In genomic region chr5:134530830-134531229, GRCm38 (mm10) we compare ENCODE assay signal across 9 mouse cellular contexts. TPM values are rescaled to one million over a fixed set of nuclear protein-coding genes. Genes with fewer than 3 reads are reported as not detected.
A peak's percentile ranks its signal among the peaks of the same experiment; 100 is the strongest.
DNase-seq lines count a peak whose midpoint lies in the region; ATAC-seq lines count a peak whose summit lies in the region.
"Had no signal": no experiment of that assay in that cellular context is flagged by ENCODE, and none has a peak within 500 bp of the region (broad histone marks: within the 10 kb centered on the region; RNA-seq: fewer than 3 reads in every experiment).

No protein-coding gene starts in this region.

- DNase-seq in adrenal gland, postnatal 10 days: peak; percentile 79
- DNase-seq in frontal cortex, postnatal 10 days (ENCODE audit: low spot score in 2 of 2): peak; percentile 69 to 75
- DNase-seq in left cerebral cortex, adult 11 months (ENCODE audit: low spot score): peak; percentile 68
- DNase-seq in right cerebral cortex, postnatal 25 days: peak; percentile 55
- no peak for DNase-seq in kidney, adult 11 months
- no peak for DNase-seq in T-cell, adult 2 months (ENCODE audit: low spot score)

- H3K4me3 ChIP-seq in forebrain, embryonic 15.5 days: no peak overlapping the region
- H3K4me3 ChIP-seq in forebrain, embryonic 12.5 days (replicated peaks): no peak overlapping the region

- peak overlapping the region; percentile 83 for H3K27ac ChIP-seq in forebrain, embryonic 15.5 days (replicated peaks)
- H3K27ac ChIP-seq in forebrain, embryonic 12.5 days: no peak overlapping the region

- H3K4me2 ChIP-seq in forebrain, embryonic 15.5 days (replicated peaks): no peak overlapping the region
- no peak overlapping the region for H3K4me2 ChIP-seq in forebrain, embryonic 12.5 days

- H3K4me1 ChIP-seq in forebrain, embryonic 15.5 days: peaks cover 35% of the 10 kb centered on the region
- H3K4me1 ChIP-seq in forebrain, embryonic 12.5 days: peaks cover 16% of the 10 kb centered on the region

- no peaks in the 10 kb centered on the region for H3K27me3 ChIP-seq in forebrain, embryonic 15.5 days
- no peaks in the 10 kb centered on the region for H3K27me3 ChIP-seq in forebrain, embryonic 12.5 days

- 44% methylated on average over 7 of the region's 7 CpGs for WGBS in forebrain, embryonic 15.5 days
- 77% methylated on average over 7 of the region's 7 CpGs for WGBS in forebrain, embryonic 12.5 days

- ATAC-seq in forebrain, embryonic 15.5 days (replicated peaks): peak; percentile 82
- no peak for ATAC-seq in forebrain, embryonic 12.5 days (ENCODE audit: low FRiP score)

- 0 out of 2 replicates have a peak overlapping the region, but pooled peaks have one; percentile 4 for H3K9ac ChIP-seq in forebrain, embryonic 15.5 days (replicated peaks)
- no peak overlapping the region for H3K9ac ChIP-seq in forebrain, embryonic 12.5 days

- no peaks in the 10 kb centered on the region for H3K9me3 ChIP-seq in forebrain, embryonic 15.5 days
- no peaks in the 10 kb centered on the region for H3K9me3 ChIP-seq in forebrain, embryonic 12.5 days

- H3K36me3 ChIP-seq in forebrain, embryonic 15.5 days: peaks cover 36% of the 10 kb centered on the region
- H3K36me3 ChIP-seq in forebrain, embryonic 12.5 days (replicated peaks): peaks cover 57% of the 10 kb centered on the region

RNA-seq across cellular contexts. Expression of gene Clip2, which starts 21.4 kb away (rescaled TPM):
- polyA plus RNA-seq in forebrain, embryonic 15.5 days (2015; fragmentation: Nextera tagmentation; extraction: Ambion mirVana): 14.7 and 15.0 TPM in 2 replicates
- polyA plus RNA-seq in forebrain, embryonic 12.5 days (2016; fragmentation: Nextera tagmentation; extraction: Ambion mirVana): 9.8 and 11.1 TPM in 2 replicates
- 10 to 100 TPM; 21.8 to 24.1 TPM for total RNA-seq in adrenal gland, postnatal 10 days (2021)

RNA-seq across cellular contexts. Expression of gene Syna, which starts 29.1 kb away (rescaled TPM):
- 0.36 and 0.59 TPM in 2 replicates for polyA plus RNA-seq in forebrain, embryonic 15.5 days (2015; fragmentation: Nextera tagmentation; extraction: Ambion mirVana)
- polyA plus RNA-seq in forebrain, embryonic 12.5 days (2016; fragmentation: Nextera tagmentation; extraction: Ambion mirVana): 0.14 and 0.27 TPM in 2 replicates
- total RNA-seq in adrenal gland, postnatal 10 days (2021): not detected
- total RNA-seq: hematopoietic stem cell, adult 5-6 weeks had no signal

RNA-seq across cellular contexts. Expression of gene Rfc2, which starts 50.3 kb away (rescaled TPM):
- 218 TPM in 2 replicates for polyA plus RNA-seq in forebrain, embryonic 15.5 days (2015; fragmentation: Nextera tagmentation; extraction: Ambion mirVana)
- 305 and 325 TPM in 2 replicates for polyA plus RNA-seq in forebrain, embryonic 12.5 days (2016; fragmentation: Nextera tagmentation; extraction: Ambion mirVana)
- 10 to 100 TPM; 51.1 to 56.7 TPM for total RNA-seq in adrenal gland, postnatal 10 days (2021)

Comparison
In these comparisons a context has a peak if more than half of its experiments do, and no peak if none do; other contexts are left out.
1. DNase-seq: peak in adrenal gland, postnatal 10 days (single experiment), frontal cortex, postnatal 10 days (2 of 2), left cerebral cortex, adult 11 months (single experiment) and right cerebral cortex, postnatal 25 days (single experiment); none in kidney, adult 11 months (single experiment) and T-cell, adult 2 months (single experiment).